Mouse (Mus musculus): ENCODE data around the gene Agtr1b.

DNA sequence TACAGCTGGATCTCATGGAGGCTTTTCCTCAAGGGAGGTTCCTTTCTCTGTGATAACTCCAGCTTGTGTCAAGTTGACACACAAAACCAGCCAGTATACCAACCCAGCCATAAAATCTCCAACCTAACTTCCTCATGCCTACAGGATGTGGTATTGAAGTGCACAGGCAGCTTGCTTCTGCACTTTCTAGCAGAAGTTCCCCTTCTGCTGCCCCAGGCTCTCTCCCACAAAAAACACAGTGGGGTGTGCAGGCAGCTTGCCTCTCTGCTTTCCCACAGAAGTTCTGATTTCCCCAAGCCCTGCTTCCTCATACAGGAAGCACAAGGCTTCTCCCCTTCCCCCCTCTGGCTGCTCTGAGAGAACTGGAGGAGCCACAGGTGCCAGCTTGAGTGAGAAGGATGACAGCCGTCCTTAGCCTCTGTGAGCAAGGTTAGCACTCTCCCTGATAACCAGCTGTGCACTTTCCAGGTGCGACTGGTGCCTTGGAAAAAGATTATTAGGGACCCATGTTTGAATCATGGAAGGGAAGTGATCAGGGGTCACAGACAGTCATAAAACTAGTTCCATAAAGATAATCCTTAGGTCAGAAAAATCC, 62.1 kb downstream of the Agtr1b start:
- TF ChIP-seq CTCF (IDR thresholded peaks at IDR 0.05; ENCODE audit: borderline replicate concordance, control insufficient read depth, extremely low read depth, insufficient read depth, low read length, poor library complexity) = no peak
- TF ChIP-seq POLR2A (IDR thresholded peaks at IDR 0.05; ENCODE audit: control insufficient read depth, extremely low read depth, insufficient read depth, low read length, poor library complexity) = no peak
